Mouse (Mus musculus) right cerebral cortex, adult 18-20 months (tissue): ENCODE results near the gene Hopx.

Experiments
- DNase-seq: peaks from one replicate; pipeline ENCODE4 v3.0.0; 2022; ENCODE audit warnings: mixed read lengths

Gene Hopx

DNA sequence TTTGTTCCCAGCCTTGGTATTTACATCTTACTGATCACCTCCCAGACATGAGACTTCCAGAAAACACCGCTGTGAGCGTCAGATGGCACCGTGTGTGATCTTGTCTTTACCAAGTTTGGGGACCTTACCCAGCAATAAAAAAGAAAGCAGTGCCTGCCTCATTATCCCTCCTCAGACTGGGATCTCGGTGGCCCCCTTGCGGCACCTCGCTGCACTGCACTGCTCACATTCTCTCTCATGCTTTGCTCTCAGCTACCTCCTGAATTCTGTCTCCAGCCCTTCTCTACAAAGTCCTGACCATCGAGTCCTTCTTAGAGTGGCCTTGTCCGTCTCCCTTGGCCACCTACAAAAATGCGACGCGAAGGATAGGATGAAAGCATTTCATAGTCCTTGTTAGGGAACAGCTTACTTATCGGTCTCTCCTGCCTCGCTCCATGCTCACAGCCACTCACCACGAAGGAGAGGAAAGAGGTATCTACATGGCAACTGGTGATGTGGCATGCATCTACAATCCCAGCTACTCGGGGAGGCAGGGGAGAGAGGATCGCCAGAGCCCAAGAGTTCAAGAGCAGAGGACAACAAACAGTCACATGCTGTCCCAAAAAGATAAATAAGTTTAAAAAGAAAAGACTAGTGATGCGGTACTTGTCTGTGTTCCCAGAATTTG lies 53.4 kb downstream of the Hopx start:
- DNase-seq, result peak; percentile 62

GRCm38 (mm10) chr5:77060363-77060762 lies 54.6 kb downstream of the Hopx start:
- DNase-seq, result no peak

- DNase-seq, result peak; percentile 55
Observed at GRCm38 (mm10) chr5:77056881-77057440, 58.0 kb downstream of the Hopx start.

GRCm38 (mm10) chr5:77052616-77053015 lies 62.3 kb downstream of the Hopx start:
- no peak for DNase-seq

DNA sequence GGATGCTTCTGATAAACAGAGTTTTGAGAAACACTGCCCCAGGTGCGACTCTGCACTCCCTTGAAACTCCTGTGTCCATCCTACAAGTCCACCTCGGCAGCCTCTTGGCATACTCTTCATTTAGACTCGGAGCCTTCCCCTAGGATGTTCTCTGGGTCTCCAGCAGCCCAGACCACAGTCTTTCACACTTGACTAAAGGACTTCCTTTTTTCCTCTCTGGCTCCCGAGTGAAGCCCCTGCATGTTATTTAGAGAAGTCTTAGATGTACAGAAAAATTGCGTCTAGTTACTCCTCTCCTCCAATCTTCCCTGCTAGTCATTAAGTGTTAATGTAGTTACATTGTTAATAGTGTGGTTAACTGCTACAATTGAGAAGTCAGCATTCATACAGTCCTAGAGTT lies 70.6 kb downstream of the Hopx start:
- DNase-seq, result no peak

DNA sequence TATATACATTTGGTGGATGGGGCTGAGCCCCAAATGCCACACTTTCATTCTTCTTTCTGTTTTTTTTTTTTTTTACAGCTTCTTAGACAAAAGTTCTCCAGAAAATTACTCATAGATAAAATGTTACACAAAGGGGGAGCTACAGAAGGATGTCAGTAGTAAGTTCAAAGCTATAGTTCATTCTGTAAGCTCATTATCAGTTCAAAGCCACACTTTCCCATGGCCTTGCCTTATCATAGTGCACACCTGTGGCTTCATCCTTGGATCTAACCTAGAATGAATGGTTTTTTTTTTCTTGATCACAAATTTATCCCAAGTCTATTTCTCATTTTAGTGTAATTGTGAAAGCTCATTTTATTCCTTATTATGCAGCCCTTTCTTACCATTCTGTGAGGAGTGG lies 75.5 kb downstream of the Hopx start:
- no peak for DNase-seq

DNA sequence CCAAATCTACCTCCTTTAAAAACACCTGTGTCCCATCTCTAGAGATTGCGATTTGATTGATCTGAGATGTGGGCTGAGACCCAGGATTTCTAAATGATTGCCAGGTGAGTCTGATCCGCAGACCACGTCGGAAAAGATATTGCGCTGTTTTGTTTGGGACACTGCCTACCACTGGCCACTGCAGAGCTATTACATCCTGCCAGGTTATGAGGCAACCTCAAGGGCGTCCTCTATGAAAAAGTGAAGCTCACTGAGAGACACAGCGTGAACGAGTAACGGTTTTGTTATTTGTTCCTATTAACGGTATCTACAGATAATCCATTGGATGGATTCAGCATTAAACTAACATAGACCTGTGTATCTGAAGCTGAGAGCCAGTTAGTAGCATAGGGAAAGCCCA lies 76.5 kb downstream of the Hopx start:
- no peak for DNase-seq
